Mouse (Mus musculus) CD4-positive helper T cell, adult 2 months (primary cell): ENCODE data around the gene Atp5l.

ENCODE experiments used
- DNase-seq: peaks from one replicate; pipeline ENCODE4 v3.0.0-alpha.2; 2012; ENCODE audit warnings: low read depth, missing footprints, low spot score

The Atp5l gene

GRCm38 (mm10) chr9:44920374-44921122 lies at the start of gene Atp5l:
TSS of gene Atp5l (minus strand) at chr9:44920742.
- peak; percentile 90 for DNase-seq

GRCm38 (mm10) chr9:44969450-44969849 lies 48.9 kb upstream of the Atp5l start:
- peak; percentile 50 for DNase-seq

- DNase-seq = peak; percentile 19
These were observed 47.2 kb upstream of the Atp5l start for GRCm38 (mm10) chr9:44967763-44968162.

- peak; percentile 87 for DNase-seq
These were observed 46.3 kb upstream of the Atp5l start for GRCm38 (mm10) chr9:44966815-44967242.

GRCm38 (mm10) chr9:44965833-44966466 lies 45.4 kb upstream of the Atp5l start:
- no peak for DNase-seq

- peak; percentile 99 for DNase-seq
These were observed 44.7 kb upstream of the Atp5l start, which contains the start of gene Ube4a for GRCm38 (mm10) chr9:44965126-44965832. TSS of gene Ube4a (minus strand) at chr9:44965600.

GRCm38 (mm10) chr9:44954432-44954831 lies 33.9 kb upstream of the Atp5l start:
- DNase-seq = peak; percentile 79

- DNase-seq = no peak
These were observed 27.3 kb upstream of the Atp5l start for GRCm38 (mm10) chr9:44947836-44948235.

- DNase-seq = no peak
These were observed 25.7 kb upstream of the Atp5l start for GRCm38 (mm10) chr9:44946185-44946695.

- no peak for DNase-seq
These were observed 21.9 kb upstream of the Atp5l start for GRCm38 (mm10) chr9:44942421-44942820.

GRCm38 (mm10) chr9:44941756-44942155 lies 21.2 kb upstream of the Atp5l start:
- DNase-seq = no peak

GRCm38 (mm10) chr9:44921543-44921942 lies 1.0 kb upstream of the Atp5l start:
- no peak for DNase-seq

- DNase-seq = no peak
These were observed 554 bp upstream of the Atp5l start for GRCm38 (mm10) chr9:44921123-44921468.

GRCm38 (mm10) chr9:44919606-44920005 lies 936 bp downstream of the Atp5l start:
- no peak for DNase-seq

- DNase-seq = peak; percentile 81
These were observed 4.3 kb downstream of the Atp5l start for GRCm38 (mm10) chr9:44916196-44916595.

- DNase-seq = no peak
These were observed 5.8 kb downstream of the Atp5l start for GRCm38 (mm10) chr9:44914706-44915105.

- no peak for DNase-seq
These were observed 9.2 kb downstream of the Atp5l start for GRCm38 (mm10) chr9:44911365-44911764.

- no peak for DNase-seq
These were observed 14.9 kb downstream of the Atp5l start for GRCm38 (mm10) chr9:44905620-44906019.

- no peak for DNase-seq
These were observed 15.6 kb downstream of the Atp5l start for GRCm38 (mm10) chr9:44904964-44905363.

- DNase-seq = no peak
These were observed 16.7 kb downstream of the Atp5l start for GRCm38 (mm10) chr9:44903856-44904255.

- DNase-seq = no peak
These were observed 20.1 kb downstream of the Atp5l start for GRCm38 (mm10) chr9:44900402-44900801.

GRCm38 (mm10) chr9:44899716-44900115 lies 20.8 kb downstream of the Atp5l start:
- DNase-seq = no peak
